Mouse (Mus musculus) spleen, adult 2 months (tissue): ENCODE data around the gene Pex1.

Experiments
- CTCF ChIP-seq: fragments of 200-500 bp; IDR thresholded peaks from 2 replicates; pipeline ENCODE4 v1.5.1; 2011; ENCODE audit warnings: mild to moderate bottlenecking, inconsistent platforms; ENCODE audit not compliant: insufficient read depth, insufficient read length, insufficient replicate concordance; ENCODE audit errors: extremely low read depth
- POLR2A ChIP-seq: fragments of 200-500 bp; IDR thresholded peaks from 2 replicates; pipeline ENCODE4 v1.6.1; 2011; ENCODE audit warnings: low read depth, low read length, inconsistent platforms

DNA sequence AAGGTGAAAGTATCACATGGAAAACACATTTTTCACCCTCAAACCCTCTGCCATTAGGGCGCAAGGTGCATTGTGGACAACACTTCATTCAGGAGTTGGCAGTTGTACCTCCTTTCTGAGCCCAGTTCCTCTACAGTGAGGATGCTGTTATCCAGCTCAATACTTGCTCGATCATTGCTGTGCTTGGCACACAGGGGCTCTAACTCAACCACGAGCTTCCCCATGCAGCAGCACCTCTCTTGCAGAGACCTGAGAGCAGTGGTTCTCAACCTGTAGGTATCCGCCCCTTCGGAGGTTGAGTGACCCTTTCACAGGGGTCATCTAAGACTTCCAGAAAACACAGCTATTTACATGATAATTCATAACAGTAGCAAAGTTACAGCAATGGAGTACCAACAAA, 55.8 kb downstream of the Pex1 start:
- TF ChIP-seq CTCF (no peak), POLR2A (no peak)
